Mouse (Mus musculus): ENCODE results near the gene Fbxl13. TPM values are rescaled to one million over a fixed set of nuclear protein-coding genes. Genes with fewer than 3 reads are reported as not detected.
"Not testable (repeated sequence)": the region's sequence is repeated elsewhere in the genome, so short reads cannot be mapped to it uniquely, and the experiment has no call there.

The Fbxl13 gene
- polyA plus RNA-seq, 1 experiment from 2014 or later, result 0.41 TPM

- Histone ChIP-seq H3K27ac (peak overlapping the region; percentile 94), H3K9me3 (no peaks in the 10 kb centered on the region), H3K27me3 (ENCODE audit: insufficient read depth, poor library complexity, severe bottlenecking) (peaks cover 8% of the 10 kb centered on the region; the same call in 1 of the 2 replicates), H3K4me3 (peak overlapping the region; percentile 90), H3K36me3 (peaks cover 34% of the 10 kb centered on the region), H3K4me1 (replicated peaks) (peaks cover 19% of the 10 kb centered on the region)
- 0% methylated on average over 25 of the region's 25 CpGs for WGBS
- DNase-seq (ENCODE audit: low spot score), result no peak
These were observed 678 bp upstream of the Fbxl13 start for GRCm38 (mm10) chr5:21646133-21646491.

- Histone ChIP-seq H3K4me3 (peak overlapping the region; percentile 90), H3K4me1 (replicated peaks) (peaks cover 19% of the 10 kb centered on the region), H3K27me3 (ENCODE audit: insufficient read depth, poor library complexity, severe bottlenecking) (peaks cover 8% of the 10 kb centered on the region; the same call in 1 of the 2 replicates), H3K9me3 (no peaks in the 10 kb centered on the region), H3K36me3 (peaks cover 22% of the 10 kb centered on the region), H3K27ac (peak overlapping the region; percentile 94)
- no peak for DNase-seq (ENCODE audit: low spot score)
- 9% methylated on average over 14 of the region's 14 CpGs for WGBS
These were observed 469 bp downstream of the Fbxl13 start for GRCm38 (mm10) chr5:21644891-21645438.

- DNase-seq (ENCODE audit: low spot score), result no peak
- 47% methylated on average over 1 of the region's 1 CpGs for WGBS
- H3K36me3 ChIP-seq, result peaks cover 9% of the 10 kb centered on the region
- H3K4me3 ChIP-seq, result no peak overlapping the region
- no peaks in the 10 kb centered on the region for H3K9me3 ChIP-seq
- H3K27ac ChIP-seq, result no peak overlapping the region
- peaks cover 19% of the 10 kb centered on the region for H3K4me1 ChIP-seq (replicated peaks)
- H3K27me3 ChIP-seq (ENCODE audit: insufficient read depth, poor library complexity, severe bottlenecking), result peaks cover 8% of the 10 kb centered on the region; the same call in 1 of the 2 replicates
These were observed 1.8 kb downstream of the Fbxl13 start for GRCm38 (mm10) chr5:21643606-21644005.

- DNase-seq (ENCODE audit: low spot score), result peak; percentile 39
- Histone ChIP-seq H3K36me3 (no peaks in the 10 kb centered on the region), H3K27ac (no peak overlapping the region), H3K4me3 (no peak overlapping the region), H3K9me3 (no peaks in the 10 kb centered on the region), H3K4me1 (replicated peaks) (peaks cover 7% of the 10 kb centered on the region), H3K27me3 (ENCODE audit: insufficient read depth, poor library complexity, severe bottlenecking) (peaks cover 8% of the 10 kb centered on the region; the same call in 1 of the 2 replicates)
- WGBS, result 8% methylated on average over 1 of the region's 1 CpGs
These were observed 4.5 kb downstream of the Fbxl13 start for GRCm38 (mm10) chr5:21640961-21641360.

GRCm38 (mm10) chr5:21625916-21626315 lies 19.5 kb downstream of the Fbxl13 start:
- Histone ChIP-seq H3K27ac (no peak overlapping the region), H3K9me3 (no peaks in the 10 kb centered on the region; the same call in 1 of the 2 replicates), H3K4me3 (no peak overlapping the region), H3K4me1 (replicated peaks) (no peaks in the 10 kb centered on the region), H3K36me3 (no peaks in the 10 kb centered on the region), H3K27me3 (ENCODE audit: insufficient read depth, poor library complexity, severe bottlenecking) (no peaks in the 10 kb centered on the region)
- no peak for DNase-seq (ENCODE audit: low spot score)

GRCm38 (mm10) chr5:21616450-21617009 lies 28.9 kb downstream of the Fbxl13 start:
- Histone ChIP-seq H3K27me3 (ENCODE audit: insufficient read depth, poor library complexity, severe bottlenecking) (no peaks in the 10 kb centered on the region), H3K27ac (no peak overlapping the region), H3K4me1 (replicated peaks) (no peaks in the 10 kb centered on the region), H3K4me3 (no peak overlapping the region), H3K9me3 (no peaks in the 10 kb centered on the region), H3K36me3 (no peaks in the 10 kb centered on the region)
- 74% methylated on average over 3 of the region's 3 CpGs for WGBS
- no peak for DNase-seq (ENCODE audit: low spot score)

- not testable (repeated sequence) for H3K9me3 ChIP-seq; H3K4me1 ChIP-seq (replicated peaks); H3K27ac ChIP-seq; DNase-seq (ENCODE audit: low spot score); H3K4me3 ChIP-seq; H3K36me3 ChIP-seq; H3K27me3 ChIP-seq (ENCODE audit: insufficient read depth, poor library complexity, severe bottlenecking)
- 95% methylated on average over 11 of the region's 11 CpGs for WGBS
These were observed 31.1 kb downstream of the Fbxl13 start for GRCm38 (mm10) chr5:21614299-21614698.

- WGBS, result 79% methylated on average over 3 of the region's 3 CpGs
These were observed 34.4 kb downstream of the Fbxl13 start for GRCm38 (mm10) chr5:21610996-21611395.

GRCm38 (mm10) chr5:21608311-21609304 lies 36.8 kb downstream of the Fbxl13 start:
- no peak overlapping the region for H3K4me3 ChIP-seq
- DNase-seq (ENCODE audit: low spot score), result no peak
- WGBS, result 74% methylated on average over 12 of the region's 12 CpGs
- H3K4me1 ChIP-seq (replicated peaks), result no peaks in the 10 kb centered on the region
- H3K27me3 ChIP-seq (ENCODE audit: insufficient read depth, poor library complexity, severe bottlenecking), result no peaks in the 10 kb centered on the region
- H3K27ac ChIP-seq, result no peak overlapping the region
- no peaks in the 10 kb centered on the region for H3K9me3 ChIP-seq
- no peaks in the 10 kb centered on the region for H3K36me3 ChIP-seq

More at GRCm38 (mm10) chr5:21610996-21611395, 34.4 kb downstream of the Fbxl13 start:
- no peaks in the 10 kb centered on the region for H3K27me3 ChIP-seq (ENCODE audit: insufficient read depth, poor library complexity, severe bottlenecking)
- H3K36me3 ChIP-seq, result no peaks in the 10 kb centered on the region
- H3K27ac ChIP-seq, result no peak overlapping the region
- no peak overlapping the region for H3K4me3 ChIP-seq
- no peak for DNase-seq (ENCODE audit: low spot score)
- no peaks in the 10 kb centered on the region for H3K9me3 ChIP-seq
- H3K4me1 ChIP-seq (replicated peaks), result no peaks in the 10 kb centered on the region

- Histone ChIP-seq H3K4me3 (no peak overlapping the region), H3K4me1 (replicated peaks) (no peaks in the 10 kb centered on the region), H3K9me3 (no peaks in the 10 kb centered on the region), H3K36me3 (no peaks in the 10 kb centered on the region), H3K27me3 (ENCODE audit: insufficient read depth, poor library complexity, severe bottlenecking) (no peaks in the 10 kb centered on the region), H3K27ac (no peak overlapping the region)
- DNase-seq (ENCODE audit: low spot score), result no peak
- 81% methylated on average over 6 of the region's 6 CpGs for WGBS
These were observed 39.5 kb downstream of the Fbxl13 start for GRCm38 (mm10) chr5:21605936-21606335.

GRCm38 (mm10) chr5:21599961-21600360 lies 45.5 kb downstream of the Fbxl13 start:
- no peaks in the 10 kb centered on the region for H3K4me1 ChIP-seq (replicated peaks)
- WGBS, result 90% methylated on average over 4 of the region's 4 CpGs

GRCm38 (mm10) chr5:21599536-21599935 lies 45.9 kb downstream of the Fbxl13 start:
- H3K9me3 ChIP-seq; H3K27me3 ChIP-seq (ENCODE audit: insufficient read depth, poor library complexity, severe bottlenecking); H3K4me3 ChIP-seq; H3K27ac ChIP-seq; H3K36me3 ChIP-seq; H3K4me1 ChIP-seq (replicated peaks); DNase-seq (ENCODE audit: low spot score): not testable (repeated sequence)
- 74% methylated on average over 2 of the region's 2 CpGs for WGBS

More at GRCm38 (mm10) chr5:21599961-21600360, 45.5 kb downstream of the Fbxl13 start:
- DNase-seq (ENCODE audit: low spot score), result no peak
- Histone ChIP-seq H3K27me3 (ENCODE audit: insufficient read depth, poor library complexity, severe bottlenecking) (no peaks in the 10 kb centered on the region), H3K36me3 (no peaks in the 10 kb centered on the region), H3K4me3 (no peak overlapping the region), H3K9me3 (no peaks in the 10 kb centered on the region), H3K27ac (no peak overlapping the region)

GRCm38 (mm10) chr5:21593201-21593709 lies 52.2 kb downstream of the Fbxl13 start:
- Histone ChIP-seq H3K4me3 (no peak overlapping the region), H3K9me3 (no peaks in the 10 kb centered on the region), H3K27ac (no peak overlapping the region), H3K36me3 (no peaks in the 10 kb centered on the region), H3K4me1 (replicated peaks) (no peaks in the 10 kb centered on the region), H3K27me3 (ENCODE audit: insufficient read depth, poor library complexity, severe bottlenecking) (no peaks in the 10 kb centered on the region)
- no peak for DNase-seq (ENCODE audit: low spot score)
- WGBS, result 91% methylated on average over 9 of the region's 9 CpGs

Data from hindbrain, embryonic 10.5 days (tissue).